Mouse (Mus musculus): ENCODE results near the gene B230219D22Rik.

- no peak for TF ChIP-seq CTCF (IDR thresholded peaks at IDR 0.05; ENCODE audit: borderline replicate concordance, insufficient read depth, low read depth, low read length)
- TF ChIP-seq POLR2A (IDR thresholded peaks at IDR 0.05; ENCODE audit: borderline replicate concordance, insufficient read depth, low read length), result no peak
These were observed 41.9 kb upstream of the B230219D22Rik start for GRCm38 (mm10) chr13:55650980-55651379.

Measured in cerebellum, adult 2 months (tissue).